Mouse (Mus musculus) embryonic facial prominence, embryonic 14.5 days (tissue): ENCODE measurements at regions not wholly inside any gene's neighbourhood (a gene's known extent, or its start where the extent isn't known, plus 50 kb on each side); places are given as distances from the start of the nearest gene placed in this dataset.

Experiments
- ATAC-seq: fragments of 200-750 bp; cut with Nextera tagmentation; 2 replicates; pipeline ENCODE4 v1.8.0; 2017; ENCODE audit warnings: low read depth, moderate number of reproducible peaks, moderate TSS enrichment
- DNase-seq: peaks from one replicate; pipeline ENCODE4 v3.0.0-alpha.2; 2015; ENCODE audit warnings: low spot score
- H3K27ac ChIP-seq: fragments of 300-500 bp; sonication (generic); replicated peaks from 2 replicates; pipeline ENCODE4 v1.5.1; 2014; ENCODE audit warnings: low read depth, mild to moderate bottlenecking, low read length, moderate library complexity
- H3K27me3 ChIP-seq: fragments of 300-500 bp; sonication (generic); replicated peaks from 2 replicates; pipeline ENCODE4 v1.6.1; 2014; ENCODE audit warnings: low read length; ENCODE audit not compliant: control insufficient read depth, insufficient read depth
- H3K36me3 ChIP-seq: fragments of 300-500 bp; sonication (generic); 2 replicates; pipeline ENCODE4 v1.6.1; 2014; ENCODE audit warnings: low read length, mixed read lengths; ENCODE audit not compliant: control insufficient read depth, insufficient read depth
- H3K4me1 ChIP-seq: fragments of 300-500 bp; sonication (generic); 2 replicates; pipeline ENCODE4 v1.6.1; 2014; ENCODE audit warnings: antibody characterized with exemption, low read length; ENCODE audit not compliant: control insufficient read depth, insufficient read depth
- H3K4me2 ChIP-seq: fragments of 300-500 bp; sonication (generic); 2 replicates; pipeline ENCODE4 v1.6.1; 2014; ENCODE audit warnings: low read depth, mild to moderate bottlenecking, low read length, moderate library complexity, mixed read lengths
- H3K4me3 ChIP-seq: fragments of 300-500 bp; sonication (generic); 2 replicates; pipeline ENCODE4 v1.5.1; 2014; ENCODE audit warnings: low read depth, mild to moderate bottlenecking, low read length
- H3K9ac ChIP-seq: fragments of 300-500 bp; sonication (generic); 2 replicates; pipeline ENCODE4 v1.6.1; 2014; ENCODE audit warnings: low read depth, mild to moderate bottlenecking, low read length, moderate library complexity, mixed read lengths
- H3K9me3 ChIP-seq: fragments of 300-500 bp; sonication (generic); 2 replicates; pipeline ENCODE4 v1.6.1; 2016; ENCODE audit warnings: low read length; ENCODE audit not compliant: control insufficient read depth
- WGBS: fragments of 180-500 bp; shearing (Covaris S2); extraction: QIAGEN DNeasy Blood & Tissue Kit; methylation state at CpG from one replicate; pipeline ENCODE4 v1.1.7; 2014; 5-methylcytosine and 5-hydroxymethylcytosine counted together

DNA sequence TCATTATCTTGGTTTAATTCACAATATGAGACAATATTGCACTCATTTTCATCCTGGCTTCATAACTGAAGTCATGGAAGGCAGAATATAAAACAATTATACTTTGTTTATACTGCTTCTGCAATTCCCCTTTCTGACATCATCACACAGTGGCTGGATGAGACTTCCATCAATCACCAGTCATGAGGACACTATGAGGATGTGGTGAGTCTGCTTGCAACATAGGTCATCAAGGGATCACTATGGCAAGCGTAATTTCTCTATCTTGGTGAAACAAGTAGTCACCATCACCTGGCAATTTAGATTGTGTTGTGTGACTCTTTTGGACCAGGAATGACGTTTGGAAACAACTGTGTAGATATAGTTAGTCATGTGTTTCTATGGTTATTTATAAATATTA, 134.6 kb downstream of the Hao1 start:
- Histone ChIP-seq H3K36me3 (no peaks in the 10 kb centered on the region), H3K27ac (no peak overlapping the region), H3K4me3 (no peak overlapping the region), H3K4me2 (no peak overlapping the region), H3K9ac (no peak overlapping the region), H3K27me3 (no peaks in the 10 kb centered on the region), H3K4me1 (no peaks in the 10 kb centered on the region), H3K9me3 (no peaks in the 10 kb centered on the region)
- DNase-seq (no peak), ATAC-seq (no peak)
- WGBS: 76% methylated on average over 2 of the region's 2 CpGs

- WGBS: 85% methylated on average over 3 of the region's 3 CpGs
- Histone ChIP-seq H3K4me3 (no peak overlapping the region), H3K9ac (no peak overlapping the region), H3K36me3 (no peaks in the 10 kb centered on the region), H3K9me3 (no peaks in the 10 kb centered on the region), H3K27ac (no peak overlapping the region), H3K4me1 (no peaks in the 10 kb centered on the region), H3K4me2 (no peak overlapping the region), H3K27me3 (no peaks in the 10 kb centered on the region)
- ATAC-seq (no peak), DNase-seq (no peak)
Measured at GRCm38 (mm10) chr2:134399564-134399963, 154.6 kb downstream of the Hao1 start.

DNA sequence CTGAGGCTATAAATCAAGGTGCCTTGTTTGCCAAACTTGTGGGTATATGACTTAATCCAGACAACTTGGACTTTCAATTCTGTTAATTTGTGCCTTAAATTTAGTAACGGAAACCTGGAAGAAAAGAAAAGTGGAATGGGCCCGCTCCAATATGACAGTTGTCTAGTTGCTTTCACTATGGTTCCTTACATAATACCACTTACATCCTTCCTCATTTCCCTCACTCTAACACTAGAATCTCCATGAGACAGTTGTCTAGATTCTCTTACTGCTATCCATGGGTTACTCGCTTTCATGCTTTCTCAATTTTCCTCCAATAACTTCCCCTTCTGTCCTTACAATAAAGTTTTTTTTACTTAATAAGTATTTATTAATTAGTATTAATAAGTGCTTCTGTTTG, 160.7 kb downstream of the Hao1 start:
- ATAC-seq (no peak), DNase-seq (no peak)
- Histone ChIP-seq H3K4me3 (no peak overlapping the region), H3K27ac (no peak overlapping the region), H3K36me3 (no peaks in the 10 kb centered on the region), H3K9me3 (no peaks in the 10 kb centered on the region), H3K4me1 (no peaks in the 10 kb centered on the region), H3K9ac (no peak overlapping the region), H3K27me3 (no peaks in the 10 kb centered on the region), H3K4me2 (no peak overlapping the region)
- 93% methylated on average over 3 of the region's 3 CpGs for WGBS

DNA sequence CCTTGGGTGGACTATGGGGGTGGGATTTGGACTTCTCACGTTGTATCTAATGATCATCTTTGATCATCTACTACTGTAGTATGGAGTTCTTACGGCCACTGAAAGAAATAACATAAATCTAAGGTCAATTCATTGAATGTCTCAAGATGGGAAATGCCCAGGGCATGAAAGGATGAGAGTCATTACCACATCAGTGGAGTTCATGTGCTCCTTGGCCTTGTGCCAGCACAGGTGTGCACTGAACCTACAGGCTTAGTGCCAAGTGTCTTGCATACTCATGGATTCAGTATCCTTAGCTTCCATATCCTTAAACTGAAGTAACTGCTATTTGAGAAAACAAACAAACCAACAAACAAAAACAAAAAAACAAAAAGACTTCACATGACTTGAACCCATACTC, 179.1 kb downstream of the Hao1 start:
- H3K27me3 ChIP-seq: no peaks in the 10 kb centered on the region
- no peaks in the 10 kb centered on the region for H3K36me3 ChIP-seq
- WGBS: 41% methylated on average over 2 of the region's 2 CpGs
- ATAC-seq (no peak), DNase-seq (peak; percentile 35)
- no peaks in the 10 kb centered on the region for H3K4me1 ChIP-seq
- no peak overlapping the region for H3K27ac ChIP-seq
- no peak overlapping the region for H3K9ac ChIP-seq
- H3K4me3 ChIP-seq: no peak overlapping the region
- no peak overlapping the region for H3K4me2 ChIP-seq
- H3K9me3 ChIP-seq: no peaks in the 10 kb centered on the region

GRCm38 (mm10) chr2:134350894-134351501, 203.2 kb downstream of the Hao1 start:
- Histone ChIP-seq H3K4me1 (peaks cover 6% of the 10 kb centered on the region; the same call in 1 of the 2 replicates), H3K4me3 (no peak overlapping the region), H3K27ac (no peak overlapping the region), H3K9ac (no peak overlapping the region), H3K27me3 (no peaks in the 10 kb centered on the region), H3K4me2 (no peak overlapping the region), H3K36me3 (no peaks in the 10 kb centered on the region), H3K9me3 (no peaks in the 10 kb centered on the region)
- ATAC-seq: peak; percentile 79
- WGBS: 65% methylated on average over 8 of the region's 8 CpGs
- peak; percentile 60 for DNase-seq

GRCm38 (mm10) chr2:134350442-134350841, 203.7 kb downstream of the Hao1 start:
- no peak overlapping the region for H3K9ac ChIP-seq
- no peaks in the 10 kb centered on the region for H3K36me3 ChIP-seq
- H3K4me3 ChIP-seq: no peak overlapping the region
- H3K9me3 ChIP-seq: no peaks in the 10 kb centered on the region
- peaks cover 6% of the 10 kb centered on the region; the same call in 1 of the 2 replicates for H3K4me1 ChIP-seq
- 53% methylated on average over 2 of the region's 2 CpGs for WGBS
- no peak overlapping the region for H3K27ac ChIP-seq
- H3K4me2 ChIP-seq: no peak overlapping the region
- DNase-seq (peak; percentile 22), ATAC-seq (peak; percentile 71; the same call in 1 of the 2 replicates)
- no peaks in the 10 kb centered on the region for H3K27me3 ChIP-seq

GRCm38 (mm10) chr2:134342515-134343140, 211.5 kb downstream of the Hao1 start:
- H3K9ac ChIP-seq: no peak overlapping the region
- no peak overlapping the region for H3K4me3 ChIP-seq
- 51% methylated on average over 6 of the region's 6 CpGs for WGBS
- H3K4me1 ChIP-seq: no peaks in the 10 kb centered on the region
- H3K27me3 ChIP-seq: no peaks in the 10 kb centered on the region
- no peak overlapping the region for H3K4me2 ChIP-seq
- H3K9me3 ChIP-seq: no peaks in the 10 kb centered on the region
- no peak overlapping the region for H3K27ac ChIP-seq
- no peaks in the 10 kb centered on the region for H3K36me3 ChIP-seq
- DNase-seq (peak; percentile 54), ATAC-seq (no peak)

GRCm38 (mm10) chr2:134308092-134308491, 246.1 kb downstream of the Hao1 start:
- no peak overlapping the region for H3K9ac ChIP-seq
- H3K36me3 ChIP-seq: no peaks in the 10 kb centered on the region
- peak; percentile 52 for DNase-seq
- 0 out of 2 replicates have a peak, but pooled peaks have one; percentile 37 for ATAC-seq
- no peaks in the 10 kb centered on the region for H3K27me3 ChIP-seq
- no peak overlapping the region for H3K4me3 ChIP-seq
- H3K4me1 ChIP-seq: no peaks in the 10 kb centered on the region; the same call in 1 of the 2 replicates
- no peaks in the 10 kb centered on the region for H3K9me3 ChIP-seq
- no peak overlapping the region for H3K4me2 ChIP-seq
- H3K27ac ChIP-seq: no peak overlapping the region
- 50% methylated on average over 3 of the region's 3 CpGs for WGBS

DNA sequence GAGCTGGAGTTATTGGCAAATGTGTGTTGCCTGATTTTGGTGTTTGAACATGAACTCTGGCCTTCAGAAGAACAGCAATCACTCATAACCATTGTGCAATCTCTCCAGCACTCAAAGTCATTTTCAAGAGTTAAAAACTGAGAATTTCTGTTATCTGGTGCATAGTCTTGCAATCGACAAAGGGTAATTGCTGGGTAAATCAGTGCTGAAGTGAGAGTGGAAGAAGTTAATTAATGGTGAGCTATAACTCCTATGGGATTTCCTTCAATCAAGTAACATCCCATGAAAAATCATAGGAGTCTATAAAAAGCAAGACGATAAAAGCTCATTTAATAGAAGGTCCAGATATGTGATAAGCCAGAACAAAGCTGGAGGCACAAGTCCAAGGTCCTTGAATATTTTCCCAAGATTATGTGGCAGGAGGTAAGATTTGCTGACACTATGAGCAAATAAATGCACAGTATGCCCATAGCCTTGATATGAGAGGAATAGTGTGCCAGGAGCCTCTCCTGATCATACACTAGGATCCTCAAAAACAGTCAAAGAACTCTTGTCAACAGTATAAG, 264.0 kb downstream of the Hao1 start:
- Histone ChIP-seq H3K9me3 (no peaks in the 10 kb centered on the region), H3K4me1 (no peaks in the 10 kb centered on the region), H3K27ac (no peak overlapping the region), H3K27me3 (no peaks in the 10 kb centered on the region), H3K36me3 (no peaks in the 10 kb centered on the region), H3K9ac (no peak overlapping the region), H3K4me3 (no peak overlapping the region), H3K4me2 (no peak overlapping the region)
- ATAC-seq (no peak), DNase-seq (no peak)
- WGBS: 87% methylated on average over 2 of the region's 2 CpGs
